Mouse (Mus musculus) gastrocnemius, postnatal 4 days (tissue): ENCODE results near the gene Hps4. TPM values are rescaled to one million over a fixed set of nuclear protein-coding genes. Genes with fewer than 3 reads are reported as not detected.
"Not testable (repeated sequence)": the region's sequence is repeated elsewhere in the genome, so short reads cannot be mapped to it uniquely, and the experiment has no call there.

Experiments
- DNase-seq, 2 experiments: peaks; one replicate each; pipeline ENCODE4 v3.0.0; 2021 to 2022; ENCODE audit warnings: low spot score in 2 of 2, mixed read lengths in 2 of 2
- long read RNA-seq, 2 experiments: library from polyadenylated mRNA; stranded (forward); transcript quantifications; one replicate each; pipeline ENCODE4 v2.0.0; 2021
- total RNA-seq, 2 experiments: library from RNA; stranded (reverse); gene quantifications; 2 replicates each; pipeline ENCODE4 v1.2.3; 2021

Gene Hps4
- 1 to 10 TPM; 7.6 to 8.7 TPM for total RNA-seq
- long read RNA-seq, experiment 1, partial matches to known transcripts, result 4 of 10 reads
- long read RNA-seq, experiment 1, other reads (novel, unspliced or antisense), result 0 of 10 reads
- long read RNA-seq, experiment 2, transcript Hps4-201 (14 exons, 2,836 nt), result major isoform, 5 of 15 reads
- long read RNA-seq, experiment 2, partial matches to known transcripts, result 5 of 15 reads
- long read RNA-seq, experiment 2, other reads (novel, unspliced or antisense), result 1 of 15 reads

DNA sequence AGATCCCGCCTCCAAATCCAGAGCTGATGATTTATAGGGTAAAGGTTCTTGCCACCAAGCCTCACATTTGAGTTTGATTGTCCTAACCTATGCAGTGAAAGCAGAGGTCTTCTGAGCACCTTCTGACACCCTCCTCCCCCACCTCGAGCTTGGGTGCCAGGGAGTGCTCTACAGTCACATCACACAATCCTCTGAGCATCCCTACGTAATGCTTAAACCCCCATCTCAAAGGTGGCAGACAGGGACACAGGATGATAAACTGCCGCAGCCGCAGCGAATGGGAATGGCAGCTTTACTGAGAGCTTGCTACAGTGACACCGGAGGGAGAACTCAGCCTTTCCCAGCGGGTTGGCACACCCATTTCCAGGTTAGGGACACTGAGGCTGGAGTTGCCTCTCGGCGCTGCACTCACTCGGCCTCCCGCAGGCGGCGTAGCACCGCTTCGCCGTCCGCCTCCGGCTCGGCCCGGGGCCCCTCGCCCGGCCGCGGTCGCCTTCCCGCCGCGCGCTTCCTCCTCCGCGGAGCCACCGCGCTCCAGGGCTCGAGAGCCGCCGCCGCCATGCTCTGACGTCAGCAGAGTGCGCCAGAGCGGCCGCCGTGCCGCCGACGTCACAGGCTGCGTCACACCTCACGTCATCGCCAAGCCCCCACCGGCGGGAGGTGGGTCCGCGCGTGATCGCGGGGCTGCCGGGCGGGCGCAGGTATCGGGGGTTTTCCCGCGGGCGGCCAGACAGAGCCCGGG lies at the start of gene Hps4, which contains the start of gene Srrd:
Gene Hps4, plus strand, starts transcription at position 621 of the 742 bp plus-strand sequence.
Gene Srrd, minus strand, starts transcription at position 578 of the 742 bp plus-strand sequence.
- DNase-seq, result peak; percentile 72 to 81

DNA sequence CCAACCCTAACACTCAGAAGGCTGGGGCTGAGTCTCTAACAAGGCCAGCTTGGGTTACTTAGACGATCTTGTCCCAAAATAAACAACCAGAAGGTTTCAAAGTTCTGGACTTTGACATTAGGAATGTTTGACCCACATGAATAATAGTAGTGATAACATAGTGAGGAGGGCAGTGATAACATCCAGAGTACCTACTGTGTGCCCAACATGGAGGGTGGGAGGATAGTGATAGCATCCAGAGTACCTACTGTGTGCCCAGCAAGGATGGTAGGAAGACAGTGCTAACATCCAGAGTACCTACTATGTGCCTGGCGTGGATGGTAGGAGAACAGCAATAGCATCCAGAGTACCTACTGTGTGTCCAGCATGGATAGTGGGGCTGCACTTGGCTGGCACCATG lies 49.1 kb upstream of the Hps4 start:
- no peak for DNase-seq

DNA sequence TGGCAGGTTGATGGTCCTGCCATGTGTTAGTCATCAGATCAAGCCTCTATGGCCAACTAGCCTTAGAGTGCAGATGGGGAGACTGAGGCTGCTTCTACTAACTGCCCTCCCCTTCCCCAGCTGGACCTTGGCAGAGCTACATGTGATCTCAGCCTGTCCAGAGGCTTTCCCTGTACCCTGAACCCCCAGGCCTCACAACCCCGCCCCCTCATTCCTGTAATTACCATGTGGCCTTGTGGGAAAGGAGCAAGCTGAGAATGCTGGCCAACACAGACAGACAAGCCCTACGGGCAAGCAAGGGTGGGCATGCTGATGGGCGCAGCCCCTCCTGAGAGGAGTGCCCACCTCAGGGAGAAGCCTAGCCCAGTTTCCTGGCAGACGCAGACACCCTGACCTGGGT lies 48.2 kb upstream of the Hps4 start:
- no peak for DNase-seq

DNA sequence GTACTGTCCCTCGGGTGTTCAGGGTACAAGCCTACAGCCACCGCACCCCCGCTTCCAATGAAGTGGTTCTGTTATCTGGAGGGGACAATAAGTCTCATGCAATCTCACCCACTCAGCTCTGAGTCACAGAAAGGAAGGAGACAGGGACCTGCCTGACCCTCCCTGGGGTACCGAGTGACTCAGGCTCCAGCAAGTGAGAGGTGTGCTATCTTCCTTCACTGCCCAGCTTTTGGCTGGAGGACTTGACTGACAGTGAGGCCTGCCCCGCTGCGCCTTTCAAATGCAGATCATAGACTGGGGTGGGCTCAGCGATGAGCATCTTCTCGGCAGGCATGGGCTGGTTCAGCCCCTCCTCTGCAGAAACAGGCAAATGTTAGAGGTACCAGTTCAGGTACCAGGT lies 47.7 kb upstream of the Hps4 start:
- DNase-seq, result no peak

DNA sequence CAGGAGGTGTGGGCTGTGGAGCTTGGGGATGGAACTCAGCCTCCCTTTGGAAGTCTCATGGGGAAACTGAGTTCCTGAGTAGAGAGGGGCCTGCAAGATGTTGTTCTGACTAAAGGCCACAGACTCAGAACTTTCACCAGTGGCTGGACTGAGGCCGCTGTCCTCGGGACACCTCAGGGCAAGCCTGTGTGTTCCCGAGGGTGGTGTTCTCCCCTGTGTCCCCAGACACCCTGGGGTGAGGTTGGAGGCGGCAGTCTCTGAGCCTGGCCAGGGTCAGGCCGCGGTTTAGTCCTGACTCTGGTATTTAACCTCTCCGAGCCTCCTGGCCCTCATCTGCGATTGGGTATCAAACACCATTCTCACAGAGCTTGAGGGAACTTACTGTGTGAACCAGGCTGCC lies 47.3 kb upstream of the Hps4 start:
- no peak for DNase-seq

DNA sequence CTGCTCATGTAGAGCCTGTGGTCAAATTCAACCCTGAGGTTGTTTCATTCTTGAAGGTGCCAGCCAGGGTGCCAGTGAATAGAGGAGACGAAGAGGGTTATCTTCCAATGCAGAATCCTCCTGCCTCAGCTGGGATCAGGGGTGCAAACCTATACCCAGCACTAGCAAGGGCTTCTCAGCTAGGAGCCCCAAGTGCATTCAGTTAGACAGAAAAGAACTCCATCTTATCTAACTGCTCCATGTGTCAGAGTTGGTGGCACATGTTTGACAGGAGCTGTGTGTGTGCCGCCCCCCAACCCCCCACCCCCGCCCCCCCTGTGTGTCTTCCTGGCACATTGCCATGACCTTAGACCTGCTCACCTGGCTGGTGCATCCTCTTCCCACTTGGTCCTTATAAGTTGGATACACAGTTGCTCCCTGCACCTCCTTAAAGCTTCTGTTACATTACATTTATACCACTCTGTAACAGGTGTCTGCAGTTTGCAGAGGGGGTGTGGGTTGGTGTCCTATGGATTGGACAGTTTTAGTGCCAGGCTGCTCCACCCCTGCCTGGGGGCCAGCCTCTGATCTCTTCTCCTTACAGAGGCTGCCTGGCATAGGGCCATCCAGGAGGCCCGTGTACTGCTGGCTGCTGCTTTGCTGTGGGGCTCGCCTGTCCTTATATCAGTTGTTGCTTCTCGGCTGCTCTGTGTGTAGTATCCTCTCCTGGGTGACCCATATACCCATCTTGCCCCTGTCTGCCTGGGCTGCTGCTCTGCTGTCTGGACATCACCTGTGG lies 46.3 kb upstream of the Hps4 start:
- no peak for DNase-seq

DNA sequence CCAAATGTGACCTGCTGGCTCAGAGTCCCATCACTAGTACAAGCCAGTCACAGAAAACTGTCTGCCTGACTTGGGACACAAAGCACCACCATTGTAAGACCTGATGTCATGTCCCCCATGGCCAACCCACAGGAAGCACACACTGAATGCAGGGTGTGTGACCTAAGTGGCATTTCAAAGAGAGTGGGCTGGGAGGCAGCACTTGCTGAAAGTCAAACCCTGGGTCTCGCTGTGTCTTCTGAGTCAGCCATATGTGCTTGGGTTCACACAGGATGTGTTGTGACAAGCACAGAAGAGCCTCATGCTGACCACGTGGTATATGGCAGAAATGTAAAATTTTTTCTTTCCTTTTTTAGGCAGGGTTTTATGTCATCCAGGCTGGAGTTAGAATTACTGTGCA lies 45.6 kb upstream of the Hps4 start:
- no peak for DNase-seq

DNA sequence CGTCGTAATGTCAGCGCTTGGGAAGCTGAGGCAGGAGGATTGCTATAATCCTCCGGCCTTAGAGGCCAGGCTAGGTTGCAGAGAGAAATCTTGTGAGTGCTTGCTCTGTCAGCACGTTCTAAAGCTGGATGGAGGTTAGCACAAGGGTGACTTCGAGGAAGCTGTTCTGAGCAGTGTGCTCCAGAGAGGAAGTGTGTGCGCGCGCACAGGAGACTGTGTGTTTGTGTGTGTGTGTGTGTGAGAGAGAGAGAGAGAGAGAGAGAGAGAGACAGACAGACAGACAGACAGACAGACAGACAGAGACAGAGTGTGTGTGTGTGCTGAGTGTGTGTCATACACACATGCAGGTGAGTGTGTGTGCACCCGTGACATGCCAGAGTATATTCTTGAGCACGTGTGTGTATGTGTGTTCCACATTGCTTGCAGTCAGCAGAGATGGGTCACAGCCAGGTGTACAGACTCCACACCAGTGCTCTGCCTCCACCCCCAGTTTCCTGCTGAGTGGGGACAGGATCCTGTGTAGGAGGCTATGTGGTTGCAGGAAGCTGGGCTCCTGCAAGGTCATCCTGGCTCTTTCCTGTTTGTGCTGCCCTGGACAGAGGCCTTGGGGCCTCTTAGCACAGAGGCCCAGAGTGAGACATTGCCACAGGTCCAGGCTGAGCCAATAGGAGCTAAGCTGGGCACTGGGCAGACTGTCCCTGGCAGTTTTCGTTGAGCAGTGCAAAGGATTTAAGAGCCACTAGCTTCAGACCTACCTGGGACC lies 44.5 kb upstream of the Hps4 start:
- no peak for DNase-seq

DNA sequence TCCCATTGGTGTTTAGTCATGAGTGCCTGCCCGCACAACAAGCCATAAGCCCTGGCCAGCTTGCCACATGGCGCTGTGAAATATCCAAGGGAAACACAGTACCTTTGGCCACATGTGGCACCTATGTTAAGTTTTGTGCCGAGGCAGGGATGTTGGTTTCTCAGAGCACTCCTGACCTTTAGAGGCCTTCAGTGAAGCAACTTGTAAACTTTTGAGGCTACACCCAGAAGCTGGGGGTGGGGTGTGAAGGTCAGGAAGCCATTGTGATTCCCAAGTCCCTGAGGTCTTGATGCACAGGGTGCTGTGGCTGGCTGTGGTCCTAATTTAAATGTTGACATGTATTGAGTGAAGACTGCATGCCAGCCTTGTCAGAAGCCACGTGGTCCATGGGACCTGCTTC lies 43.5 kb upstream of the Hps4 start:
- DNase-seq, result no peak

DNA sequence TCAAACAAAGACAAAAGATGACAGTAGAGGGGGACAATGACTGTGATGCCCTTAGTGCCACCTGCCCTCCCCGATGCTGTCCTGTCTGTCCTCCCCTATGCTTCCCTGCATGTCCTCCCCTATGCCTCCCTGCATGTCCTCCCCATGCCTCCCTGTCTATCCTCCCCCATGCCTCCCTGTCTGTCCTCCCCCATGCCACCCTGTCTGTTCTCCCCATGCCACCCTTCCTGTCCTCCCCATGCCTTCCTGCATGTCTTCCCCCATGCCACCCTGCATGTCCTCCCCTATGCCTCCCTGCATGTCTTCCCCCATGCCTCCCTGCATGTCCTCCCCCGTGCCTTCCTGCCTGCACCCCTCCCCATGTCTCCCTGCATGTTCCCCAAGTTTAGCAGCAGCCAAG lies 42.8 kb upstream of the Hps4 start:
- DNase-seq, result no peak

DNA sequence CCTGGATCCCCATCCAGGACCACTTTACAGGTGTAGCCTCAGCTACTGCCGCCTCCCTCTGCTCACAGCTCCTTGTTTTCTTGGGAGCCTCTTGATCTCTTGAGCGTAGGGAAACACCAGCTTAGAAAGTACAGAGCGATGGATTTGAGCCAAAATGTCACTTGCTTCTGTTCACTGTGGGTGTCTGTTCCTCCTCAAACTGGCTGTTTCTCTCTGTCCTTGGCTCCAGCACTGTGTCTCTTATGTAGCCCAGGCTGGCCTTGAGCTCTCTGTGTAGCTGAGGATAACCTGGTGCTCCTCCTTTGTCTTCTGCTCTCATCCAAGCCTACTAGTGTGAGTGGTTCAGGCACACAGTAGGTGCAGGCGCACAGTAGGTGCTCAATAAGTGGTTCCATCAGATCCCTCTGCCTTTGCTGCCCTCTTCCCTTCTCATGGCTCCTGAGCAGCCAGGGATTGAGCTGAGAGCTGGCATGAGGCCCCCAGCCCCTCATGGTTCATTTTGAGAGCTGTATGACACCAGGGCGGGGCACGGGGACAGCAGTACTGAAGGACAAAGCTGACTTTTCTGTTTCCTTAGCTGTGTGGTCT lies 42.1 kb upstream of the Hps4 start:
- no peak for DNase-seq

DNA sequence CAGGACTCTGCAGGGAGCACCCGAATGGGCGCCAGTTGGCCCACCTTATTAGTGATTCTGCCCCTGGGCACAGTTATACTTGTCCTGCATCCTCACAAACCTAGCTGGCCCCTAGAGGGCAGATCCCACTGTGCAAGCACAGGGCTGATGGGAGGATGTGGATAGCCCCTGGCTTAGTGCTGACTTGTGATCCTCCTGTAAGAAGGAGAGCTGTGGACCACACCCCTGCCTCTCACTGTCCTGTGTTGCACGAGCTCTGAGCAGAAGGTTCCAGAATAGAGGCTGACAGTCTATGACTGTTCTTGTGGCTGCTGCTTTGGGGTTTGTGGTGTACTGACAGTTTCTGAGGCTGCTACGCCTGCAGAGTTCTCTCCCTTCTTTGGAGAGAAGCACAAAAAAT lies 41.2 kb upstream of the Hps4 start:
- no peak for DNase-seq

DNA sequence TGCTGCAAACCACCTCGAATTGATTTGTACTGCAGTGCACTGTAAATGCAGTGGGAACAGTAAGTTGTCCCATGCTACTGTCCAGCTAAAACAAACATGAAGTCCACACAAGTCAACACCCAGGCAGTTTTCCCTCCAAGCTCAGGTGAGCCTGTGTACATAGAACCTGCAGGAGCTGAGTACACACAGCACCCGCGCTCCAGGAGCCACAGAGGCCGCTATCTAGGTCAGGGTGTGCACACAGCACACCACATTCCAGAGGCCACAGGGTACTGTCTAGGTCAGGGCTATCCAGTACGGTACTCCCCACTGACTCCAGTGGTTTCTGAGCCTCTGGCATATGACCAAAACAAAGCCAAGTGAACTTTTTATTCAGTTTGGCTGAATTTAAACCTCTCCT lies 40.6 kb upstream of the Hps4 start:
- no peak for DNase-seq

DNA sequence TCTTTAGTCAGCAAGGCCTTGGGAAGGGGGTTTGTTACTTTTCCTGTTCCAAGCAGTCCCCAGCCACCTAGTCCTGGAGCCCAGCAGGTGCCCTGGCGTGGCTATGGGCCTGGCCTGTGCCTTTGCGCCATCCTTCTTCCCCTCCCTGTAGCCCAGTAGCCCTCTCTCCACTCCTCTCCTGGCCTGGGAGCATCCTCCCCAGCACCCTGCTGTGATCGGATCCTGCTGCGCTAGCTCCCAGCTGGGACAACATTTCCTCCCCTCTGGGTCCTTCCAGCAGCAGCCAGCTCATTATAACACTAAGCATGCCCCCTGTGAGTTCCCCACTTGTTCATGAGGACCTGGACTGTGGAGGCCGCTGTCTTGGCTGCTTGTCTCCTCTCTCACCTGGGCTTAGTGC lies 37.0 kb upstream of the Hps4 start:
- DNase-seq, result no peak

DNA sequence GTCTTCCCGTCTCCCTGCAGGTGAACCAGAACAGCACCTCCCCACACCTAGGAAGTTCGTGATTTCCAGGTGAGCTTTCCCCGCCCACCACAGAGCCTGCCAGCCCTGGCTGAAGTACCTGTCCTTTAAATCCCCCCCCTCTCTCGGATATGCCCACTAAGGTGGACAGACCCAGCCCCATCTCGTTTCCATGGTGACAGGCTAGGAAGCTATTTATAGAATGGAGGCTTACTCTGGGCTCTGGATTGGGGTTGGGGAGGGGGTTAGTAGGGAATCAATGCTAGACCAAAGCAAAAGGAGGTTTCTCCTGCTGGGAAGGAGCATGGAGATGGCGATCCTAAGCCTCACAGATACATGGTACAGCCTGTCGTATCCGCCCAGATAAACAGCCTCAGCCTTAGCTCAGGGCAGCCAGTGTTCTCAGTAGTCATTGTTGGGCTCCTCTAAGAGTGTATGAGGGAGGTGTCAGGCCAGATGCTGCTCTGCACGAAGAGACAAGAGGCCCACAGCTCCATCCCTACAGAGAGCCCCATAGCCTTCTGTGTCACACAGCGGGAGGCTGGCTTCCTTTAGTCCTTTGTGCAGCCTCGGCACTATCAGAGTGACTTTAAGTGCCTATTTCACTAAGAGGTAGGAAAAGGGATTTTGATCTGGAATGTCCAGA lies 29.5 kb upstream of the Hps4 start:
- no peak for DNase-seq

DNA sequence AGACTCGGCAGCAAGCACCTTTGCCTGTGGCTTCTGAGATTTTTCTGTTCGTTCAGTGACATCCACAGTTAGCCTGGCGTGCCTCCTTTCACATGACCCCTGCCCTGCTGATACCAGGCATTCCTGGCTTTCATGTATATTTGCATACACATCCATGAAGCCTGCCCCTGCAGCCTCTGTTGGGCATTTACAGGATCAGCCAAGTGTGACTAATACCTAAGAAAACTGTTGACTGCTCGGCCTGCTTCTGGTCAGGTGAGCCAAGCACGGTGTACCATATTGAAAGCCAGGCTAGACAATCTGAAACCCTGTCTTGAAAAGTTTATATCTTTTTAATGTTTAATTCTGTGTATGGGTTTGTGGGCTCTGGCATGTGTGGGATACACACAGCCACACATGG lies 26.4 kb upstream of the Hps4 start:
- no peak for DNase-seq

DNA sequence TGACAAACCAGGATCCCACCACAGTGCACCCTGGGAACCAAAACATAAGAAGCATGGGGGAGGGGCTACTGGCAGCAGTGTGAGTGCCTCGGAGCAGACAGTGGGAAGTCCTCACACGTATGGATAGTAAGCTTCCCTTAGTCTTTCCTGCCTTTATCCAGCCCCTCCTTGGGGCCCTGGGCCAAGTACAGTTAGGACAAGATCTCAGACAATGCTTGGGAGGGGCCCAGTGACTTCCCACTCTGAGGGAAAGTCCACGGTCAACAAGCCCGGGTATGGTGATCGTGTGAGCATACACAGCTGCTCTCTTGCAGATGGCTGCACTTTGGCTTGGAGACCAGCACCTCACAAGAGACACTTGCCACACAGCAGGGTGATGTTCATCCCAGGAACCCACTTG lies 25.6 kb upstream of the Hps4 start:
- DNase-seq, result no peak

DNA sequence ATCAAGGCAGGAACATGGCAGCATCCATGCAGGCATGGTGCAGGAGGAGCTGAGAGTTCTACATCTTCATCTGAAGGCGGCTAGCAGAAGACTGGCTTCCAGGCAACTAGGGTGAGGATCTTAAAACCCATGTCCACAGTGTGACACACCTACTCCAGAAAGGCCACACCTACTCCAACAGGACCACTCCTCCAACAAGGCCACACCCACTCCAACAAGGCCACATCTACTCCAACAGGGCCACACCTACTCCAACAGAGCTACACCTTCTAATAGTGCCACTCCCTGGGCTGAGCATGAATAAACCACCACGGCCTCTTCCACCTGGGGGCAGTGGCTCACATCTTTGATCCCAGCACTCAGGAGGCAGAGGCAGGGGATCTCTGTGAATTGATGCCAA lies 23.5 kb upstream of the Hps4 start:
- DNase-seq, result not testable (repeated sequence)

DNA sequence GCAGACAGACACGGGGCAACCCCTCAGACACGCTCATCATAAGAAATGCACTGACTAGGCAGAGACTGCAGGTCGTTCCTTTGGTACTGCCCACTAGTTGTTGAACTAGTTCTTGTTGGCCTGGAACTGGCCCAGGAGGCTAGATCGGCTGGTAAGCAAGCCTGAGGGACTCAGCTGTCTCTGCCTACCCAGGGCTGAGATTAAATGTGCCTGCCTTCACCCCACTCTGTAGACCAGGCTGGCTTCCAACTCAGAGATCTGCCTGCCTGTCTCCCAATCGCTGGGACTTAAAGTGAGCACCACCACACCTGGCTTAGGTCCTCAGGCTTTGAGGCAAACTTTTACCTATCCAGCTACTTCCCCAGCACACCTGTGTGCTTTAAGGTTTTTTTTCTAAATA lies 22.5 kb upstream of the Hps4 start:
- no peak for DNase-seq

DNA sequence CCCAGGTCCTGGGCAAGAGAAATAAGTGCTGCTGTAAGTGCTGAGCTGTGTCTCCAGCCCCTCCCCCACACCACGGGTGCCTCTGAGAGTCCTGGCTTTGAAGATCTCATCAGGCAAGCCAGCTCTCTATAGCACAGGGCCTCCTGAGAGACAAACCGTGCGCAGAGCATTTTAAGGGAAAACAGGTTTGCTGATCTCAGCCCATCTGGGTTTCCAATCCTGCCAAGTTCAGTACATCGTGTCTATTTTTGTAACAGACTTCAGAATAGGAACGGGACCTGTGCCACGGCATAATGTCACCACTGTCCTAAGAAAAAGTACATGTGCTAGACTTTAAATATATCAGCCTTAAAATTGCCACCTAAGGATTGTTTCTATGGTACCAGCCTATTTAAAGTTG lies 21.9 kb upstream of the Hps4 start:
- DNase-seq, result peak in 1 of 2 experiments; percentile 44

DNA sequence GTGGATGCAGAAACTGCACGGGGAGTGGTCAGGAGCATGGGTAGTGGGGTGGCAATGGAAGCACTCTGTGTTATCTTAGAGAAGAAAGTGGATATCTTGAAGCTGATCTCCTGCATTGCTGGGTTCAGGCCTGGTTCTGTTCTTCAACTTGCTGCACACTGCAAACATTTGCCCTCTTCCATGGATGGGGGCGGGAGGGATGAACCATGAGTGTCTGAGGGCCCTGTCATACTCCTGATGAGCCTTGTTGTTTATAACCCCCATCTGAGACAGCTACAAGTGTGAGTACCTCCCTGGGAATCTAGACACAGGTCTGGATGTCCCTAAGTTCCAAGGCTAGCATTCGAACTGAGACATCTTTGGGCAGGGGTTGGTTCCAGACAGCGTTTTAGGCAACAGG lies 21.5 kb upstream of the Hps4 start:
- DNase-seq, result no peak
